Mouse (Mus musculus): Measurements from ENCODE around the gene Elf2. TPM values are rescaled to one million over a fixed set of nuclear protein-coding genes. Genes with fewer than 3 reads are reported as not detected.

Elf2 gene
- polyA plus RNA-seq, 1 experiment from 2014 or later, result 40.1 TPM

DNA sequence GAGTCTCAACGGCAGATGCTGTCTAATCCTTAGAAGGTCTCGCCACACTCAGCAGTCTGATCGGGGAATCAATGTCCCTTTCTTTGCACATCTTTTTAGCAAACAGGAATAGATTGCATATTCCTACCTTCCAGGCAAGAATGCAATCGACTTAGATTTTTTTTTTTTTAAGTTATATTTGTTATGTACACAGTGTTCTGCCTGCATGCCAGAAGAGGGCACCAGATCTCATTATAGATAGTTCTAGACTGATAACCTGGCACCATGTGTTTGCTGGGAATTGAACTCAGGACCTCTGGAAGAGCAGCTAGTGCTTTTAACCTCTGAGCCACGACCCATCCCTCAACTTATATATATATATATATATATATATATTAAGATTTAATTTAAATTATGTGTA, 33.1 kb upstream of the Elf2 start:
- H3K4me3 ChIP-seq, result no peak overlapping the region
- H3K9me3 ChIP-seq, result no peaks in the 10 kb centered on the region
- no peaks in the 10 kb centered on the region for H3K27me3 ChIP-seq (ENCODE audit: insufficient read depth, poor library complexity, severe bottlenecking)
- DNase-seq (ENCODE audit: low spot score), result no peak
- peaks cover 3% of the 10 kb centered on the region for H3K4me1 ChIP-seq
- H3K36me3 ChIP-seq, result no peaks in the 10 kb centered on the region
- no peak overlapping the region for H3K27ac ChIP-seq
- 79% methylated on average over 5 of the region's 5 CpGs for WGBS

GRCm38 (mm10) chr3:51372883-51373282, 32.4 kb upstream of the Elf2 start:
- H3K36me3 ChIP-seq, result no peaks in the 10 kb centered on the region
- no peaks in the 10 kb centered on the region for H3K9me3 ChIP-seq
- H3K4me1 ChIP-seq, result no peaks in the 10 kb centered on the region
- DNase-seq (ENCODE audit: low spot score), result no peak
- H3K27me3 ChIP-seq (ENCODE audit: insufficient read depth, poor library complexity, severe bottlenecking), result no peaks in the 10 kb centered on the region
- H3K4me3 ChIP-seq, result no peak overlapping the region
- WGBS, result 67% methylated on average over 5 of the region's 5 CpGs
- no peak overlapping the region for H3K27ac ChIP-seq

GRCm38 (mm10) chr3:51371826-51372225, 31.4 kb upstream of the Elf2 start:
- Histone ChIP-seq H3K27ac (no peak overlapping the region), H3K27me3 (ENCODE audit: insufficient read depth, poor library complexity, severe bottlenecking) (no peaks in the 10 kb centered on the region), H3K36me3 (no peaks in the 10 kb centered on the region), H3K9me3 (no peaks in the 10 kb centered on the region), H3K4me3 (no peak overlapping the region), H3K4me1 (no peaks in the 10 kb centered on the region)
- 65% methylated on average over 2 of the region's 2 CpGs for whole genome bisulfite sequencing
- no peak for DNase-seq (ENCODE audit: low spot score)

DNA sequence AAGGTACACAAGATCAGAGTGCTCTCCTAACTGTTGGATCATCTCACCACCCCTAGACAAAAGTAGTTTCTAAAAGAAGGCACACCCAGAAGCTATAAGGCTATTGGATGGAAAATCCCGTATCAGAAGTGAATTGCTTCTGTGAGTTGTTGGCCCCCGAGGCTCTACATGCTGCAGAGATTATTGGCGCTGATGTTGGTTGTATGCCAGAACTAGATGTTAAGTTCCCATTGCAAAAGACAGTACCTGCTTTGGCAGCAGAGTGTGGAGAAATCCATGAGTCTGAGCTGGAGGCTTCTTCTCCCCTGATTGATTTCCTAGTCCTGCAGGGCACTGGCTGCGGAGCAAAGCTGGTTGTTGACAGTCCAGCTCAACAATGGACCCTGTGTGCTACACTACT, 27.5 kb upstream of the Elf2 start:
- 79% methylated on average over 4 of the region's 4 CpGs for WGBS
- DNase-seq (ENCODE audit: low spot score), result no peak
- Histone ChIP-seq H3K27ac (no peak overlapping the region), H3K9me3 (no peaks in the 10 kb centered on the region), H3K4me3 (no peak overlapping the region), H3K36me3 (no peaks in the 10 kb centered on the region), H3K27me3 (ENCODE audit: insufficient read depth, poor library complexity, severe bottlenecking) (0 out of 2 replicates have a peak, but pooled peaks cover 7% of the 10 kb centered on the region), H3K4me1 (peaks cover 9% of the 10 kb centered on the region)

GRCm38 (mm10) chr3:51366926-51367325, 26.5 kb upstream of the Elf2 start:
- WGBS, result 64% methylated on average over 4 of the region's 4 CpGs
- H3K27me3 ChIP-seq (ENCODE audit: insufficient read depth, poor library complexity, severe bottlenecking), result 0 out of 2 replicates have a peak, but pooled peaks cover 7% of the 10 kb centered on the region

DNA sequence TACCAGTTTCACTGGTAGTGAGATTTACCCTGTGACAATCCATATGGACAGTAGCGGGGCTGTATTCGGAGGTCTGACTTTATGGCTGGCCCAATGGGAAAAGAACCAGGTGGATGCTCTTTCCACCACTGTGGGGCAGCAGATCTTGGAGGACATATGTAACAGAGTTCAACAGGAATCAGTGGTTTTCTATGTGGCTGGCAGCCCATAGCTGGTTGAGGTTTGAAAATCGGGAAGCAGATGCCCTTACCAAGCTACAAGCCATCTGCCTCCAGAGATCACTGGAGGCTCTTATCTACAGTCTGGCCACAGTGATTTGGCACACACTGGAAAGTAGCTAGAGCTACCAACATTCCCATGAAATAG, 25.0 kb upstream of the Elf2 start:
- H3K36me3 ChIP-seq, result no peaks in the 10 kb centered on the region
- peak overlapping the region; percentile 79; the same call in 1 of the 2 replicates for H3K27ac ChIP-seq
- peaks cover 9% of the 10 kb centered on the region for H3K4me1 ChIP-seq
- 8% methylated on average over 3 of the region's 3 CpGs for WGBS
- no peaks in the 10 kb centered on the region for H3K9me3 ChIP-seq
- H3K4me3 ChIP-seq, result peak overlapping the region; percentile 65
- 0 out of 2 replicates have a peak, but pooled peaks cover 7% of the 10 kb centered on the region for H3K27me3 ChIP-seq (ENCODE audit: insufficient read depth, poor library complexity, severe bottlenecking)
- DNase-seq (ENCODE audit: low spot score), result no peak

More at GRCm38 (mm10) chr3:51366926-51367325, 26.5 kb upstream of the Elf2 start:
- Histone ChIP-seq H3K9me3 (no peaks in the 10 kb centered on the region), H3K4me3 (no peak overlapping the region), H3K36me3 (no peaks in the 10 kb centered on the region), H3K27ac (no peak overlapping the region), H3K4me1 (peaks cover 9% of the 10 kb centered on the region)
- DNase-seq (ENCODE audit: low spot score), result no peak

GRCm38 (mm10) chr3:51364703-51365516, 24.4 kb upstream of the Elf2 start:
- 6% methylated on average over 31 of the region's 31 CpGs for WGBS
- peaks cover 9% of the 10 kb centered on the region for H3K4me1 ChIP-seq
- no peaks in the 10 kb centered on the region for H3K9me3 ChIP-seq
- peak; percentile 96 for DNase-seq (ENCODE audit: low spot score)
- no peaks in the 10 kb centered on the region for H3K36me3 ChIP-seq
- peak overlapping the region; percentile 65 for H3K4me3 ChIP-seq
- 0 out of 2 replicates have a peak, but pooled peaks cover 7% of the 10 kb centered on the region for H3K27me3 ChIP-seq (ENCODE audit: insufficient read depth, poor library complexity, severe bottlenecking)
- H3K27ac ChIP-seq, result peak overlapping the region; percentile 79

DNA sequence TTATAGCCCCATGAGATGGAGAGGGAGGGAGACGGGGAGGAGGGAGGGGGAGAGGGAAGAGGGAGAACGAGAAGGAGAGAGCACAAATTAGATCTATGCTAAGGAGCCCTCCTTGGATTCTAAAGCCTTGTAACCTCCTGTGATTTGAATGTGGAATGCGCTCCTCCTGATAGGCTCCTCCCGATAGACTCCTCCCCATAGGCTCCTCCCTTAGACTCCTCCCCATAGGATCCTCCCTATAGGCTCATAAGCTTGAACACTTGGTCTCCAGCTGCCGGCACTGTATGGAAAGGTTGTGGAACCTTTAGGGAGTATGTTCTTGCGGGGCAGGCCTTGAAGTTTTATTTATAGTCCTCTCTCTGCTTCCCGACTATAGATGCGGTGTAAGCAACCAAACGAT, 20.6 kb upstream of the Elf2 start:
- H3K4me1 ChIP-seq, result peaks cover 19% of the 10 kb centered on the region
- H3K27ac ChIP-seq, result no peak overlapping the region
- H3K4me3 ChIP-seq, result peak overlapping the region; percentile 9; the same call in 1 of the 2 replicates
- no peaks in the 10 kb centered on the region for H3K9me3 ChIP-seq
- H3K27me3 ChIP-seq (ENCODE audit: insufficient read depth, poor library complexity, severe bottlenecking), result 0 out of 2 replicates have a peak, but pooled peaks cover 7% of the 10 kb centered on the region
- no peak for DNase-seq (ENCODE audit: low spot score)
- H3K36me3 ChIP-seq, result no peaks in the 10 kb centered on the region
- WGBS, result 20% methylated on average over 9 of the region's 9 CpGs

GRCm38 (mm10) chr3:51359558-51360307, 19.3 kb upstream of the Elf2 start:
- peaks cover 14% of the 10 kb centered on the region for H3K4me1 ChIP-seq
- 15% methylated on average over 14 of the region's 14 CpGs for WGBS
- no peak for DNase-seq (ENCODE audit: low spot score)

DNA sequence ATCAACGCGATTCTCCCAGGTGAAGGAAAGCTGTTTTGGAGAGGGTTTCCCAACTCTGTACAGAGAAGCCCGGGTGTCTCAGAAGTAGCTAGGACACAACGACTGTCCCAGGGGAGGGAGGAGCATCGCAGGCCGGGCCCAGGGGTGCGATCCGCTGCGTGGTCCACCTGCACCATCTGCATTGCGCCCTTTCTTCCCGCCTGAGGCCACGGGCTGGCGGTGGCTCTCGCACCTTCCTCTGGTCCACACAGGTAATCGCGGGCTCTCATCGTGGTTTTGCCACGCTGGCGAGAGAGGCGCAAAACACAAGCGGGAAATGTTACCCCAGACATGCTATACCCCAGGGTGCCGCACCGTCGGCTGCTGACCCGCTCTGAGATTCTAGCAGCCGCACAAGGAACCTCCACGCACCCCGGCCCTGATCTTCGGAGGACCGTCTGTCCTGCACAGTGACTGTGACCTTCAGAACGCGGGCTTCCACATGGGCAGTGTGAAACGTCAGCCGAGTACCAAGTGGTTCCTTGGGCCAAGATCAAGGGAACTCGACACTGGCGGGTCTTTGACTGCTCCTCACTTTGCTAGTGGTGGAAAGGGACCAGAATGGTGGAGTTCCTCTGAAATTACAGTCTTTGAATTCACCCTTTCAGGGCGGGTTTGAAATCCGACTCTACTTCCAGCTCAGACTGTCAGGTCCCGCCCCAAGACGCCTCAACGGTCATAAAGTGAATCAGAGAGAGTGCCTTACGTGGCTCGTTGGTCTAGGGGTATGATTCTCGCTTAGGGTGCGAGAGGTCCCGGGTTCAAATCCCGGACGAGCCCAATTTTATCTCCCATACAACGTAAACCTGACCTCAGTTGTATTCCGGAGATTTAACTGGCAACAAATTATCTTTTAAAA, 18.4 kb upstream of the Elf2 start:
- Histone ChIP-seq H3K9me3 (no peaks in the 10 kb centered on the region), H3K4me3 (peak overlapping the region; percentile 81), H3K27me3 (ENCODE audit: insufficient read depth, poor library complexity, severe bottlenecking) (0 out of 2 replicates have a peak, but pooled peaks cover 5% of the 10 kb centered on the region), H3K36me3 (no peaks in the 10 kb centered on the region), H3K27ac (peak overlapping the region; percentile 85), H3K4me1 (peaks cover 10% of the 10 kb centered on the region)
- WGBS, result under 1% methylated on average over 50 of the region's 50 CpGs
- peak; percentile 95 for DNase-seq (ENCODE audit: low spot score)

More at GRCm38 (mm10) chr3:51359558-51360307, 19.3 kb upstream of the Elf2 start:
- Histone ChIP-seq H3K27ac (no peak overlapping the region), H3K27me3 (ENCODE audit: insufficient read depth, poor library complexity, severe bottlenecking) (0 out of 2 replicates have a peak, but pooled peaks cover 7% of the 10 kb centered on the region), H3K36me3 (no peaks in the 10 kb centered on the region), H3K4me3 (peak overlapping the region; percentile 81), H3K9me3 (no peaks in the 10 kb centered on the region)

DNA sequence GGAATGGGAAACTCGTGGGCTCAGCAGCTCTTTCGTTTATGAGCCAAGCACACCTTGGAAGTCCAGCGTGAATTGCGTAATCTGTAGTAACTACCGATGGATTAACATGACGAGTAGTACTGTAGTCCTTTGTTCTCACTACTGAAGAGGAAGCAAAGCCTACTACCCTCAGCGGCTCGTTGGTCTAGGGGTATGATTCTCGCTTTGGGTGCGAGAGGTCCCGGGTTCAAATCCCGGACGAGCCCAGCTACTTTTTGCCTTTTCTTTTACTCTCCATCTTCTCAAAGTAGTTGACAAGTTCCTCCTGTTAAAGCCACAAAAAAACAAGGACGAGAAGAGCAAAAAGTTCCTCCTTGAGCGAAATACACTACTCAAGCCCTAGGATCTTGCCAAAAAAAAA, 17.7 kb upstream of the Elf2 start:
- WGBS, result 1% methylated on average over 15 of the region's 15 CpGs

DNA sequence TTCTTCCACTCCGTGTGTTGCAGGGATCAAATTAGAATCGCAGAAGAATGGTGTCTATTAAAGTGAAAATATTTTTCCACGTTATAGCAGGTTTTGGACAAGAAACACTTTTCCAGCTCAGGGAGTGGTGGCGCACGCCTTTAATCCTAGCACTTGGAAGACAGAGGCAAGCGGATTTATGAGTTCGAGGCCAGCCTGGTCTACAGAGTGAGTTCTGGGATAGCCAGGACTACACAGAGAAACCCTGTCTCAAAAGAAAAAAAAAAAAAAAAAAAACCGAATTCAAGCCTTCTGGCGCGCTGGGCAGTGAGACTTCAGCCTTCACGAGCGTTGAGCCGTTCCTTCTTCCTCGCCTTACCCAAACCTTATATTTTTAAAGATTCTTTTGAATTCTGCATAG, 17.2 kb upstream of the Elf2 start:
- Histone ChIP-seq H3K27me3 (ENCODE audit: insufficient read depth, poor library complexity, severe bottlenecking) (no peaks in the 10 kb centered on the region), H3K4me3 (peak overlapping the region; percentile 81), H3K36me3 (no peaks in the 10 kb centered on the region), H3K9me3 (no peaks in the 10 kb centered on the region), H3K4me1 (peaks cover 10% of the 10 kb centered on the region), H3K27ac (no peak overlapping the region)
- 10% methylated on average over 14 of the region's 14 CpGs for WGBS
- DNase-seq (ENCODE audit: low spot score), result no peak

More for the DNA sequence above, 17.7 kb upstream of the Elf2 start:
- peaks cover 10% of the 10 kb centered on the region for H3K4me1 ChIP-seq
- H3K27ac ChIP-seq, result no peak overlapping the region
- no peaks in the 10 kb centered on the region for H3K36me3 ChIP-seq
- H3K9me3 ChIP-seq, result no peaks in the 10 kb centered on the region
- H3K27me3 ChIP-seq (ENCODE audit: insufficient read depth, poor library complexity, severe bottlenecking), result no peaks in the 10 kb centered on the region
- peak; percentile 90 for DNase-seq (ENCODE audit: low spot score)
- peak overlapping the region; percentile 81 for H3K4me3 ChIP-seq
